Mouse (Mus musculus) lung, postnatal 0 days (tissue): Measurements from ENCODE around the gene Hes3.

ENCODE experiments used
- CTCF ChIP-seq: IDR thresholded peaks from 2 replicates; pipeline ENCODE4 v1.5.1; 2016; ENCODE audit warnings: antibody characterized with exemption, mild to moderate bottlenecking
- EP300 ChIP-seq: IDR thresholded peaks from 2 replicates; pipeline ENCODE4 v1.6.1; 2016; ENCODE audit warnings: antibody characterized with exemption, mild to moderate bottlenecking, control low read depth

DNA sequence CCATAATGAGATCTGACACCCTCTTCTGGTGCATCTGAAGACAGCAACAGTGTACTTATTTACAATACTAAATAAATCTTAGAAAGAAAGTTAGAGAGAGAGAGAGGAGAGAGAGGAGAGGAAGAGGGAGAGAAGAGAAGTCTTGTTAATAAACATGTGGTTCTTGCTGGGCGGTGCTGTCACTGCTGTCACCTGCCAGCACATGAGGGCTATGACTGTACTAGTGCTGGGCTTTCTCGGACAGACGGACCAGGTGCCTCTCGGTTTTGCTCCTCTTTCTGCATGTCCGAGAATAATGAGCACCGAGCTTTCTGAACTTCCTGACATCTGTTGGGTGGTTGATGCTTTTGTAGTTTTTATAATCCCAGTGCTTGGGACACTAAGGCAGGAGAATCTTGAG lies 40.8 kb downstream of the Hes3 start:
- TF ChIP-seq EP300 (no peak), CTCF (no peak)
